In genomic region chr16:25407204-25407886, GRCm38 (mm10) we compare ENCODE assay signal across 8 mouse cellular contexts.
DNase-seq lines count a peak whose midpoint lies in the region; ATAC-seq and TF ChIP-seq lines count a peak whose summit lies in the region.

No protein-coding gene starts in this region.

- 11% methylated on average over 8 of the region's 8 CpGs for WGBS in embryonic facial prominence, embryonic 13.5 days
- WGBS in kidney, postnatal 0 days, result 13% methylated on average over 8 of the region's 8 CpGs
- WGBS in midbrain, postnatal 0 days, result 15% methylated on average over 8 of the region's 8 CpGs

- TF ChIP-seq CTCF in kidney, postnatal 0 days (IDR thresholded peaks at IDR 0.05; ENCODE audit: low read depth), result no peak
- no peak for TF ChIP-seq CTCF in midbrain, postnatal 0 days (IDR thresholded peaks at IDR 0.05)

- peak; percentile 89 for ATAC-seq in embryonic facial prominence, embryonic 13.5 days (ENCODE audit: insufficient number of reproducible peaks, insufficient read depth, low FRiP score, low TSS enrichment, low read depth)
- ATAC-seq in kidney, postnatal 0 days (replicated peaks; ENCODE audit: low FRiP score, low read depth), result no peak
- ATAC-seq in midbrain, postnatal 0 days (ENCODE audit: low FRiP score), result peak; percentile 52
- ATAC-seq in erythroid progenitor cell, adult 5-6 weeks (replicated peaks; ENCODE audit: low FRiP score, poor library complexity, severe bottlenecking), result no peak

- H3K9me3 ChIP-seq in embryonic facial prominence, embryonic 13.5 days, result no peaks in the 10 kb centered on the region
- no peaks in the 10 kb centered on the region for H3K9me3 ChIP-seq in kidney, postnatal 0 days (replicated peaks; ENCODE audit: low read length)
- no peaks in the 10 kb centered on the region for H3K9me3 ChIP-seq in midbrain, postnatal 0 days (ENCODE audit: low read length)

- no peaks in the 10 kb centered on the region for H3K36me3 ChIP-seq in embryonic facial prominence, embryonic 13.5 days
- no peaks in the 10 kb centered on the region for H3K36me3 ChIP-seq in kidney, postnatal 0 days (ENCODE audit: insufficient read depth, low read length)
- H3K36me3 ChIP-seq in midbrain, postnatal 0 days (ENCODE audit: insufficient read depth, low read length), result no peaks in the 10 kb centered on the region

- peak; percentile 53 for DNase-seq in heart, postnatal 4 days
- DNase-seq in heart, adult 8-10 months (ENCODE audit: low spot score), result no peak
- DNase-seq in kidney, postnatal 0 days (ENCODE audit: low spot score), result peak; percentile 53
- peak; percentile 59 for DNase-seq in midbrain, postnatal 0 days (ENCODE audit: low spot score)
- no peak for DNase-seq in cerebellum, adult 11 months
- DNase-seq in spleen, postnatal 14 days (ENCODE audit: low spot score in 2 of 2), result no peak

- H3K27me3 ChIP-seq in embryonic facial prominence, embryonic 13.5 days, result no peaks in the 10 kb centered on the region
- no peaks in the 10 kb centered on the region for H3K27me3 ChIP-seq in kidney, postnatal 0 days (ENCODE audit: insufficient read depth, low read length)
- H3K27me3 ChIP-seq in midbrain, postnatal 0 days (ENCODE audit: insufficient read depth, low read length), result no peaks in the 10 kb centered on the region

- peaks cover 17% of the 10 kb centered on the region for H3K4me1 ChIP-seq in embryonic facial prominence, embryonic 13.5 days
- 0 out of 2 replicates have a peak, but pooled peaks cover 5% of the 10 kb centered on the region for H3K4me1 ChIP-seq in kidney, postnatal 0 days (replicated peaks; ENCODE audit: insufficient read depth, low read length)
- H3K4me1 ChIP-seq in midbrain, postnatal 0 days (ENCODE audit: insufficient read depth, low read length), result peaks cover 3% of the 10 kb centered on the region; the same call in 1 of the 2 replicates

- no peak overlapping the region for H3K9ac ChIP-seq in embryonic facial prominence, embryonic 13.5 days
- H3K9ac ChIP-seq in kidney, postnatal 0 days (ENCODE audit: low read depth, low read length), result no peak overlapping the region
- no peak overlapping the region for H3K9ac ChIP-seq in midbrain, postnatal 0 days (replicated peaks; ENCODE audit: low read length, poor library complexity, severe bottlenecking)

- no peak overlapping the region for H3K4me3 ChIP-seq in embryonic facial prominence, embryonic 13.5 days
- no peak overlapping the region for H3K4me3 ChIP-seq in kidney, postnatal 0 days (replicated peaks; ENCODE audit: low read depth, low read length)
- H3K4me3 ChIP-seq in midbrain, postnatal 0 days (ENCODE audit: low read depth, low read length), result no peak overlapping the region

- peak overlapping the region; percentile 66 for H3K27ac ChIP-seq in embryonic facial prominence, embryonic 13.5 days
- peak overlapping the region; percentile 31; the same call in 1 of the 2 replicates for H3K27ac ChIP-seq in kidney, postnatal 0 days
- peak overlapping the region; percentile 7; the same call in 1 of the 2 replicates for H3K27ac ChIP-seq in midbrain, postnatal 0 days (ENCODE audit: low read depth, low read length)

- H3K4me2 ChIP-seq in embryonic facial prominence, embryonic 13.5 days, result peak overlapping the region; percentile 36
- H3K4me2 ChIP-seq in kidney, postnatal 0 days (ENCODE audit: low read length), result no peak overlapping the region
- H3K4me2 ChIP-seq in midbrain, postnatal 0 days (ENCODE audit: low read depth, low read length, poor library complexity, severe bottlenecking), result no peak overlapping the region

Comparison
In these comparisons a context has a peak if more than half of its experiments do, and no peak if none do; other contexts are left out.
1. DNase-seq: peak in heart, postnatal 4 days (single experiment), kidney, postnatal 0 days (single experiment) and midbrain, postnatal 0 days (single experiment); none in heart, adult 8-10 months (single experiment), cerebellum, adult 11 months (single experiment) and spleen, postnatal 14 days (0 of 2).
2. ATAC-seq: peak in embryonic facial prominence, embryonic 13.5 days (single experiment) and midbrain, postnatal 0 days (single experiment); none in kidney, postnatal 0 days (single experiment) and erythroid progenitor cell, adult 5-6 weeks (single experiment).
3. H3K27ac ChIP-seq: peak in every context shown above with its lines; median percentile 66 in embryonic facial prominence, embryonic 13.5 days; 31 in kidney, postnatal 0 days; 7 in midbrain, postnatal 0 days.